Mouse (Mus musculus) MEL (cell line): Measurements from ENCODE around the gene Smad9. TPM values are rescaled to one million over a fixed set of nuclear protein-coding genes. Genes with fewer than 3 reads are reported as not detected.

ENCODE experiments used
- DNase-seq: peaks from one replicate; pipeline ENCODE4 v3.0.0; 2011; ENCODE audit warnings: low read depth, low spot score
- H3K27ac ChIP-seq: 2 replicates; pipeline ENCODE4 v1.5.1; 2012; ENCODE audit warnings: low read depth, mild to moderate bottlenecking, control low read depth, low read length, moderate library complexity; ENCODE audit not compliant: control insufficient read depth
- H3K27me3 ChIP-seq, 2 experiments: fragments of 150-350 bp in 1 of 2; sonication (generic) in 1 of 2; 2 replicates each; pipeline ENCODE4 v1.6.1; 2012; ENCODE audit warnings: low read length in 2 of 2, mild to moderate bottlenecking in 2 of 2, improper control_type of control experiment in 1 of 2, moderate library complexity in 1 of 2; ENCODE audit not compliant: insufficient read depth in 2 of 2, control insufficient read depth in 1 of 2
- H3K36me3 ChIP-seq, 2 experiments: 2 replicates each; pipeline ENCODE4 v1.6.1; 2012 to 2014; ENCODE audit warnings: low read length in 2 of 2, improper control_type of control experiment in 1 of 2, inconsistent platforms in 1 of 2, mild to moderate bottlenecking in 1 of 2; ENCODE audit not compliant: insufficient read depth in 2 of 2, control insufficient read depth in 1 of 2
- H3K4me1 ChIP-seq, 2 experiments: fragments of 150-350 bp in 1 of 2; sonication (generic) in 1 of 2; 2 replicates each; pipeline ENCODE4 v1.6.1; 2012; ENCODE audit warnings: low read length in 2 of 2, improper control_type of control experiment in 1 of 2, mild to moderate bottlenecking in 1 of 2; ENCODE audit not compliant: insufficient read depth in 2 of 2, control insufficient read depth in 1 of 2
- H3K4me3 ChIP-seq, 2 experiments: fragments of 150-350 bp in 1 of 2; sonication (generic) in 1 of 2; 2 replicates each; pipeline ENCODE4 v1.5.1; 2012; ENCODE audit warnings: low read depth in 2 of 2, low read length in 2 of 2, mild to moderate bottlenecking in 2 of 2, moderate library complexity in 2 of 2, control low read depth in 1 of 2, improper control_type of control experiment in 1 of 2; ENCODE audit not compliant: control insufficient read depth in 1 of 2, insufficient read depth in 1 of 2
- H3K79me2 ChIP-seq: 2 replicates; pipeline ENCODE4 v1.6.1; 2012; ENCODE audit warnings: mild to moderate bottlenecking, low read length, moderate library complexity; ENCODE audit not compliant: control insufficient read depth, poor library complexity, insufficient read depth
- H3K9ac ChIP-seq: 2 replicates; pipeline ENCODE4 v1.6.1; 2012; ENCODE audit warnings: low read depth, mild to moderate bottlenecking, control low read depth, low read length, moderate library complexity; ENCODE audit not compliant: control insufficient read depth, poor library complexity, severe bottlenecking
- H3K9me3 ChIP-seq: fragments of 150-350 bp; sonication (generic); replicated peaks from 2 replicates; pipeline ENCODE4 v1.6.1; 2012; ENCODE audit warnings: mild to moderate bottlenecking, low read length, improper control_type of control experiment, moderate library complexity; ENCODE audit not compliant: insufficient read depth
- BHLHE40 ChIP-seq: IDR thresholded peaks from 2 replicates; pipeline ENCODE4 v1.6.1; 2012; ENCODE audit warnings: low read depth, mild to moderate bottlenecking, inconsistent platforms, low read length, improper control_type of control experiment, borderline replicate concordance
- CHD1 ChIP-seq: IDR thresholded peaks from 2 replicates; pipeline ENCODE4 v1.6.1; 2012; ENCODE audit warnings: low read depth, mild to moderate bottlenecking, inconsistent platforms, low read length, improper control_type of control experiment
- CTCF ChIP-seq, 3 experiments: IDR thresholded peaks in 2 of 3; conservative IDR thresholded peaks in 1 of 3; 2 replicates each; pipeline ENCODE4 v1.5.1; 2011 to 2012; ENCODE audit warnings: low read length in 3 of 3, low read depth in 2 of 3, mild to moderate bottlenecking in 2 of 3, improper control_type of control experiment in 1 of 3, inconsistent platforms in 1 of 3, mixed read lengths in 1 of 3, moderate library complexity in 1 of 3; ENCODE audit not compliant: control insufficient read depth in 1 of 3, insufficient read depth in 1 of 3, poor library complexity in 1 of 3, severe bottlenecking in 1 of 3
- EP300 ChIP-seq, 2 experiments: IDR thresholded peaks; 2 replicates each; pipeline ENCODE4 v1.6.1; 2011; ENCODE audit warnings: improper control_type of control experiment in 2 of 2, low read length in 2 of 2, low read depth in 1 of 2, mild to moderate bottlenecking in 1 of 2
- GABPA ChIP-seq: IDR thresholded peaks from 2 replicates; pipeline ENCODE4 v1.6.1; 2012; ENCODE audit warnings: low read depth, mild to moderate bottlenecking, inconsistent platforms, low read length, improper control_type of control experiment, moderate library complexity
- GATA1 ChIP-seq: IDR thresholded peaks from 2 replicates; pipeline ENCODE4 v1.6.1; 2011; ENCODE audit warnings: low read depth, low read length, improper control_type of control experiment
- HCFC1 ChIP-seq: IDR thresholded peaks from 2 replicates; pipeline ENCODE4 v1.6.1; 2012; ENCODE audit warnings: low read depth, mild to moderate bottlenecking, inconsistent platforms, low read length, improper control_type of control experiment, moderate library complexity
- MAZ ChIP-seq: IDR thresholded peaks from 2 replicates; pipeline ENCODE4 v1.6.1; 2012; ENCODE audit warnings: low read depth, mild to moderate bottlenecking, inconsistent platforms, low read length, improper control_type of control experiment
- MEF2A ChIP-seq: IDR thresholded peaks from 2 replicates; pipeline ENCODE4 v1.6.1; 2014; ENCODE audit warnings: low read depth, mild to moderate bottlenecking, inconsistent platforms, low read length, improper control_type of control experiment; ENCODE audit not compliant: poor library complexity, insufficient replicate concordance, severe bottlenecking; ENCODE audit errors: extremely low read depth
- MXI1 ChIP-seq: IDR thresholded peaks from 2 replicates; pipeline ENCODE4 v1.6.1; 2011; ENCODE audit warnings: mild to moderate bottlenecking, low read depth, low read length, improper control_type of control experiment
- MYC ChIP-seq: IDR thresholded peaks from 2 replicates; pipeline ENCODE4 v1.6.1; 2011; ENCODE audit warnings: low read depth, mild to moderate bottlenecking, low read length, improper control_type of control experiment, moderate library complexity
- NRF1 ChIP-seq: IDR thresholded peaks from 2 replicates; pipeline ENCODE4 v1.6.1; 2014; ENCODE audit warnings: low read depth, mild to moderate bottlenecking, inconsistent platforms, low read length, improper control_type of control experiment, moderate library complexity; ENCODE audit not compliant: poor library complexity, insufficient read depth, severe bottlenecking
- RAD21 ChIP-seq: IDR thresholded peaks from 2 replicates; pipeline ENCODE4 v1.6.1; 2011; ENCODE audit warnings: mild to moderate bottlenecking, low read depth, low read length, improper control_type of control experiment
- SMC3 ChIP-seq: IDR thresholded peaks from 2 replicates; pipeline ENCODE4 v1.6.1; 2011; ENCODE audit warnings: low read depth, low read length, improper control_type of control experiment
- TAL1 ChIP-seq: IDR thresholded peaks from 2 replicates; pipeline ENCODE4 v1.6.1; 2012; ENCODE audit warnings: mild to moderate bottlenecking, inconsistent platforms, low read length, moderate library complexity, mixed read lengths
- TBP ChIP-seq: IDR thresholded peaks from 2 replicates; pipeline ENCODE4 v1.8.0; 2011; ENCODE audit warnings: low read depth, low read length, improper control_type of control experiment
- TCF12 ChIP-seq: IDR thresholded peaks from 2 replicates; pipeline ENCODE4 v1.6.1; 2014; ENCODE audit warnings: low read depth, mild to moderate bottlenecking, inconsistent platforms, low read length, improper control_type of control experiment, moderate library complexity
- USF2 ChIP-seq, 2 experiments: IDR thresholded peaks; 2 replicates each; pipeline ENCODE4 v1.6.1; 2011 to 2012; ENCODE audit warnings: improper control_type of control experiment in 2 of 2, low read length in 2 of 2, borderline replicate concordance in 1 of 2, inconsistent platforms in 1 of 2, low read depth in 1 of 2, mild to moderate bottlenecking in 1 of 2; ENCODE audit not compliant: insufficient read depth in 1 of 2
- ZC3H11A ChIP-seq: IDR thresholded peaks from 2 replicates; pipeline ENCODE4 v1.6.1; 2012; ENCODE audit warnings: low read depth, mild to moderate bottlenecking, inconsistent platforms, low read length, improper control_type of control experiment
- ZKSCAN1 ChIP-seq: IDR thresholded peaks from 2 replicates; pipeline ENCODE4 v1.6.1; 2012; ENCODE audit warnings: low read depth, mild to moderate bottlenecking, inconsistent platforms, low read length, improper control_type of control experiment, moderate library complexity
- ZMIZ1 ChIP-seq: IDR thresholded peaks from 2 replicates; pipeline ENCODE4 v1.6.1; 2012; ENCODE audit warnings: low read depth, mild to moderate bottlenecking, inconsistent platforms, low read length, improper control_type of control experiment, moderate library complexity
- polyA plus RNA-seq, 2 experiments: library from polyadenylated mRNA; stranded (reverse) in 1 of 2; unstranded in 1 of 2; fragments of >175 nt in 1 of 2; fragments of >200 nt in 1 of 2; gene quantifications; 2 replicates each; pipeline versions ENCODE4 v1.2.1 to v1.2.4; 2012; ENCODE audit warnings: low replicate concordance in 2 of 2, low read depth in 1 of 2; ENCODE audit not compliant: insufficient read length in 2 of 2, insufficient read depth in 1 of 2, missing spikeins in 1 of 2
- total RNA-seq: library from RNA; depleted of rRNA; stranded (reverse); fragments of 300-350 nt; gene quantifications from 2 replicates; pipeline ENCODE4 v1.2.3, GENCODE M21; 2012

The Smad9 gene
- total and polyA plus RNA-seq, 3 experiments: 0.01 TPM; not detected in 2

- Histone ChIP-seq H3K4me1 (no peaks in the 10 kb centered on the region), H3K9ac (no peak overlapping the region), H3K79me2 (no peaks in the 10 kb centered on the region), H3K4me3 (no peak overlapping the region), H3K27me3 (no peaks in the 10 kb centered on the region; a peak in 2 of 4 replicates), H3K9me3 (no peaks in the 10 kb centered on the region), H3K27ac (no peak overlapping the region), H3K36me3 (no peaks in the 10 kb centered on the region)
- TF ChIP-seq GABPA (no peak), MEF2A (no peak), MYC (no peak), ZMIZ1 (no peak), TCF12 (no peak), CHD1 (no peak), EP300 (IDR thresholded peaks at IDR 0.05; ENCODE audit: low read depth in 1 of 2, low read length in 2 of 2) (no peak), CTCF (IDR thresholded peaks at IDR 0.05 in 2 of 3, conservative IDR thresholded peaks at IDR 0.05 in 1 of 3; ENCODE audit: control insufficient read depth in 1 of 3, insufficient read depth in 1 of 3, low read depth in 2 of 3, low read length in 3 of 3, poor library complexity in 1 of 3, severe bottlenecking in 1 of 3) (no peak), MXI1 (no peak), GATA1 (no peak), ZKSCAN1 (no peak), TAL1 (no peak), NRF1 (no peak), ZC3H11A (no peak), BHLHE40 (no peak), RAD21 (no peak), MAZ (no peak)
- DNase-seq: no peak
Measured at GRCm38 (mm10) chr3:54822526-54822925, 67.1 kb downstream of the Smad9 start.

- TF ChIP-seq TBP (no peak), HCFC1 (no peak), BHLHE40 (no peak), SMC3 (no peak), MAZ (no peak), TAL1 (no peak), USF2 (IDR thresholded peaks at IDR 0.05; ENCODE audit: borderline replicate concordance in 1 of 2, insufficient read depth in 1 of 2, low read depth in 1 of 2, low read length in 2 of 2) (no peak)
- DNase-seq: no peak
- Histone ChIP-seq H3K9ac (no peak overlapping the region), H3K4me3 (no peak overlapping the region), H3K4me1 (no peaks in the 10 kb centered on the region), H3K79me2 (no peaks in the 10 kb centered on the region), H3K36me3 (no peaks in the 10 kb centered on the region), H3K9me3 (no peaks in the 10 kb centered on the region), H3K27me3 (no peaks in the 10 kb centered on the region; a peak in 2 of 4 replicates), H3K27ac (no peak overlapping the region)
Measured at GRCm38 (mm10) chr3:54832491-54832890, 77.1 kb downstream of the Smad9 start.
